Comparison of ENCODE assay signal across 17 mouse cellular contexts in genomic region chr3:100563565-100563964, GRCm38 (mm10).
"Had no signal": no experiment of that assay in that cellular context is flagged by ENCODE, and none has a peak within 500 bp of the region (broad histone marks: within the 10 kb centered on the region; RNA-seq: fewer than 3 reads in every experiment).

No protein-coding gene starts in this region.

- ATAC-seq: liver, embryonic 12.5 days; midbrain, embryonic 16.5 days had no signal

- H3K27ac ChIP-seq: kidney, postnatal 0 days; limb, embryonic 10.5 days; limb, embryonic 13.5 days; liver, embryonic 12.5 days; liver, embryonic 15.5 days; macrophage; midbrain, embryonic 12.5 days; stomach, embryonic 15.5 days had no signal

- H3K9ac ChIP-seq: limb, embryonic 13.5 days; liver, embryonic 12.5 days; liver, embryonic 15.5 days; midbrain, embryonic 12.5 days; stomach, embryonic 15.5 days had no signal

- H3K4me2 ChIP-seq: limb, embryonic 13.5 days; liver, embryonic 12.5 days; liver, embryonic 15.5 days; midbrain, embryonic 12.5 days; stomach, embryonic 15.5 days had no signal

- H3K9me3 ChIP-seq: limb, embryonic 10.5 days; limb, embryonic 13.5 days; liver, embryonic 12.5 days; liver, embryonic 15.5 days; midbrain, embryonic 12.5 days; stomach, embryonic 15.5 days had no signal

- H3K4me1 ChIP-seq: limb, embryonic 10.5 days; limb, embryonic 13.5 days; liver, embryonic 12.5 days; liver, embryonic 15.5 days; midbrain, embryonic 12.5 days; stomach, embryonic 15.5 days had no signal

- H3K4me3 ChIP-seq: limb, embryonic 10.5 days; limb, embryonic 13.5 days; liver, embryonic 12.5 days; liver, embryonic 15.5 days; midbrain, embryonic 12.5 days; stomach, embryonic 15.5 days had no signal

- DNase-seq: kidney, adult 2 months; kidney, postnatal 25 days; liver; lung, adult 18-20 months; right cerebral cortex, postnatal 14 days; right cerebral cortex, postnatal 4 days; spleen, adult 18-20 months; thymus, postnatal 25 days had no signal

- H3K27me3 ChIP-seq: limb, embryonic 13.5 days; liver, embryonic 12.5 days; liver, embryonic 15.5 days; midbrain, embryonic 12.5 days; stomach, embryonic 15.5 days had no signal
